Mouse (Mus musculus) Muller cell, postnatal 12 days (primary cell): Measurements from ENCODE around the gene Zfp541.

Source experiments
- DNase-seq: peaks from one replicate; pipeline ENCODE4 v3.0.0-alpha.2; 2015; ENCODE audit errors: inconsistent ontology term

The Zfp541 gene

DNA sequence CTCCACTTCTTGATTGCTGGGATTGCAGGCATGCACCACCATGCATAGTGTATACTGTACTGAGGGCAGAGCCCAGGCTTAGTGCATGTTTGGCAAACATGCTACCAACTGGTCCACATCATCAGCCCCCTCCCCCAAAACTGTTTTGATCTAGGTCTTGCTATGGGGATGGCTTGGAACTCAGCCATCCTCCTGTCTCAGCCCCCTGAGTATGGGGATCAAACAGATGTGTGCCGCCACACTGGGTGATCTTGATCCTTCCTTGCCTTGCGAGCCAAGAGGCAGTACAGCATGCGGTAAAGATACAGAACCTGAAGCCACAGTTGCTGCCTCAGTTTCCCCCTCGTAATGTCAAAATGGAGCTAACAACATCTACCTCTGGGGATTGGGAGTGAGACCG is 67.3 kb downstream of the Zfp541 start:
- no peak for DNase-seq

DNA sequence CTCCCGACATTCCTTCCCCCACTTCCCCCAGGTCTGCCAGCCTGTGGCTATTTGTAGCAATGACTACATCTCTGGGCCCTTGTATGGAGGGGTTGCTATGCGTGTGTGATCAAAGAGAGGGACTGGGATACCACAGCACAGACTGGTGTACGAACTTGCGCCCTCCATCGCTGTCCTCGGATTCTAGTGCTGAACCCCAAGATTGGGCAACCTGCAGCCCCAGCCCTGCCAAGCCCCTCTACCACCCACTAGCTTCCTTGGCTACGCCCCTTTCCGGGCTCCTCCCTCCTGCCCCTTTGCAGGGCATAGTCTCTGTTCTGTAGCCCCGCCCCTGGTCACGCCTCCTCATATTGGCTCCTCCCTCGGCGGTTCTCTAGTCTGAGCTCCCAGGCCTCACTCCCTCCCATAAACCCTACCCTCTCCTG is 67.8 kb downstream of the Zfp541 start, which contains the start of gene Slc8a2:
Gene Slc8a2, plus strand, starts transcription at position 406 of the 425 bp plus-strand sequence.
- DNase-seq, result peak; percentile 72

DNA sequence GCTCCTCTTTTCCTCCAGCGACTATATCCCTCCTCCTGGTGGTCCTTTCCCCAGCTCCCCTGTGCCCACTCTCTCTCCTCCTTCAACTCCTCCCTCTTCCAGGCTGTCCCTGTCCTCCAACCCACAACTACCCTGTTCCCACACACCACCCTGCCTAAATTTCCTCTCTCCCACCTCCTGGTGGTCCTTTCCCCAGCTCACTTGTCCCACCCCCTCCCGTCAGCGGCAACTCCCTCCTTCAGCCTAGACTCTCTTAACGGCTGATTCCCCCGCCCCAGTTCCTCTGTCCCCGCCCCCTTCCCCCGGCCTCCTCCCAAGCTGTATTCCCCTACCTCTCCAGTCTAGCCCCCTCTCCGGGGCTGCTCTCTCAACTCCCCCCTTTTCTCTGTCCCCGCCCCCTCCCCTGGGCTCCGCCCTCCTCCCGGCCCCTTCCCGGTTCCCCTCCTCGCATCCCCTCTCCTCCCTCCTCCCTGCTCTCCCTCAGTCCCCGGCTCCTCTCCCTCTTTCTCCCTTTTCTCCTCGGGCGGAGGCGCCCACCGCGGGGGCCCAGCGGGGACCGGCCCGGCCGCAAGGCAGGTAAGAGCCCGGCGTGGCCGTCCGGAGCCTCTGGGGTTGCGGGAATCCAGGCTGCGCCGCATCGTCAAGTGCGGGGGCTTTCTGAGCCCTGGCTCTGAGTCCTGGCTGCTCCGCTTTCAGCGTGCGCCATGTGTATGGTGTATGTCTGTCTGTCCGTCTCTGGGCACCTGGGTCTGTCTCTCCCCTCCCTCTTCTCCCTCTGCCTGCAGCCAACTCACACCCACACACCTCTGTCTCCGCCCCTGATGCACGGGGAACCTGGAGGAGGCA is 68.5 kb downstream of the Zfp541 start:
- DNase-seq, result peak; percentile 58

GRCm38 (mm10) chr7:16130956-16131634 is 69.5 kb downstream of the Zfp541 start:
- DNase-seq, result no peak

DNA sequence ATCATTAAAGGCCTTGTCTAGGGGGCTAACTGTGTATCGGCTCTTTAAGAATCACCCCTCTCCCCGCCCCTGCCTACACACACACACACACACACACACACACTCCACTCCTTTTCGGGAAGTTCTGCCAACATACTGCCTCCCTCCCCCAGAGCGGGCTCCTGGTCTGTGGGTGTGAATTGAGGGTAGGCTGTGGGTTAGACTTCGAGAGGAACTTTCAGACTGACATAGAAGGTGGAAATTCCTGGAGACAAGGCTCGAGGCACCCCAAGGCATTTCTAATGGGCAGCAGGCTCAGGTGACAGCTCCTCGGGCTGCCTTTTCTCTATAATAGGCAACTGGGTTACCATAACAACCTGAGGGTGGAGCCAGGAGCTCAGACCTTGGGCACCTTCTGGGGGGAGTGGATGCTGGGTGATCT is 70.6 kb downstream of the Zfp541 start:
- DNase-seq, result peak; percentile 11

DNA sequence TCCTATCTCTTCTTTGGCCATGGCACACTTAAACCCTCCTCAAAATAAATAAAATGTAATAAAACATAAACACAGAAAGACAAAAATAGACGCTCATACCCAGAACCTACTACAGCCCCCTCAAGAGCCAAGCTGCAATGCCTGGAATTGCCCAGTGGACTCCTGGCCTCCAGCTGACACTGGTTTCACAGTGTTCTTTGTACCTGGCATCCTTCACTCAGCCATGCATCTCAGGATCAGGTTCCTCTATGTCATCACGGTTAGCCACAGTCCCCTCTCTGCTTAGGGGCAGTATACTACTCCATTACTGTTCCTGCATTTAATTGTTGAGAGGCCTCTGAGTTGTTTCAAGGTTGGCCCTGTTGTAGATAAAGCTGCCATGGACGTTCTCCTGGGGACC is 71.3 kb downstream of the Zfp541 start:
- DNase-seq, result no peak

DNA sequence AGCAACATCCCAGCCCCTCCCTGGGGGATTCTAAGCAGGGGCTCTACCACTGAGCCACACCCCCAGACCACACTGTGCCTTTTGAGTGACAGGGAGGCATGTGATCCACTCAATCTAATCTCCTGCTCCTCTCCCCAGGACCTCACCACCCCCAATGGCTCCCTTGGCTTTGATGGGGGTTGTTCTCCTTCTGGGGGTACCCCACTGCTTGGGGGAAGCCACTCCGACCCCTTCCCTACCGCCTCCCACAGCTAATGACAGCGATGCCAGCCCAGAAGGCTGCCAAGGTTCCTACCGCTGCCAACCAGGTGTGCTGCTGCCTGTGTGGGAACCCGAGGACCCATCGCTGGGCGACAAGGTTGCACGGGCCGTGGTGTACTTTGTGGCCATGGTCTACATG is 72.1 kb downstream of the Zfp541 start:
- DNase-seq, result no peak

DNA sequence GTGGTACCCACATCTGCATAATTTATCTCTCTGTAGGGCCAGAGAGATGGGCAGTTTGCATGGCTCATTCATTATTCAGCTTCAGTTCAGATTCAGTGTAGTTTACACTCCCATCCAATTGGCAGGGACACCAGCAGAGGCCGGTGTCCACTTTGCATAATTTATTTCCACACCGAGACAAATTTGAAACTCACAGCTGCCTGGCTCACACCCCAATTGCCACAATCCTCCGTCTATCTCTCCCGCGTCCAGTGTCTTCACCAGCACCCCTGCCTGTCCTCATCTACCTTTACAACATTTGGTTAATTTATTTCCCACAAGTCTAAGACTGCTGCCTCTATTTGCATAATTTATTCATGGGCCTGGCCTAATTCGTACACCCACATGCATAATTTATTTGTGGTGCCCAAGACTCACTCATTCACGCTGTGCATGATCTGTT is 73.4 kb downstream of the Zfp541 start:
- DNase-seq, result no peak
